Mouse (Mus musculus) heart, postnatal 36 days (tissue): ENCODE results near the gene Nfkbie. TPM values are rescaled to one million over a fixed set of nuclear protein-coding genes. Genes with fewer than 3 reads are reported as not detected.
A peak's percentile ranks its signal among the peaks of the same experiment; 100 is the strongest.

ENCODE experiments used
- DNase-seq, 2 experiments: peaks; one replicate each; pipeline ENCODE4 v3.0.0; 2021 to 2022
- intact Hi-C: fragments of 180-260 bp; cut with DNase I; formaldehyde crosslinking; loops from one replicate; pipeline ENCODE4 v1.15.1; 2025
- total RNA-seq, 2 experiments: library from RNA; stranded (reverse); gene quantifications; 2 replicates each; pipeline ENCODE4 v1.2.3; 2021

Gene Nfkbie
- 1 to 10 TPM; 1.4 to 1.5 TPM for total RNA-seq

DNA sequence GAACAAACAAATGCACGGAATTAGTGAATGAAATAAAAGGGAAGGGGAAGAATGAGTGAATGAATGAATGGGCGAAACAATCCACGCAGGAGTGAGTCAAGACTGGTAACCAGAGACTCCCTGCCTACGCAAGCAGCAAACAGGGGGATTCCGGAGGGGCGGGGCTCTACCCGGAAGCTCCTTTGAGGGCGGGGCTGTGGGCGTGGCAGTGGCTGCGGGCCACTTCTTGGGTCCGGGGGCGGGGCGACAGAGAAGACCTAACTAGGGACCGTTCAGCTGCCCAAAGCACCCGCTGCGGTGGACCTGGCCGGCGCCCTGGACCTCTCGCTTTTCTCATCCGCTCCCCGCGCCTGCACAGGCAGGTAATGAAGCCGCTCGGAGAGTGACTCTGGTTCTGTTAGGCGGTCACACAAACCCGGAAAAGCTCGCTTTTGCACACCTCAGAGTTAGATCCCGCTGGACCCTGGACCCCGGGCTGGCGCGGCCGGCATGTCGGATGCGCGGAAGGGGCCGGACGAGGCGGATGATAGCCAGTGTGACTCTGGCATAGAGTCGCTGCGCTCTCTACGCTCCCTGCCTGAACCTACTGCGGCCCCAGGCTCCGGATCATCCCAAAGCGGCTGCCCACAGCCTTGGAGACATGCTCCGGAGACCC, at the start of gene Nfkbie:
TSS of gene Nfkbie (plus strand) at position 252 of the 655 bp plus-strand sequence.
- DNase-seq: peak; percentile 93 to 96
- intact Hi-C loops: no loop called here

DNA sequence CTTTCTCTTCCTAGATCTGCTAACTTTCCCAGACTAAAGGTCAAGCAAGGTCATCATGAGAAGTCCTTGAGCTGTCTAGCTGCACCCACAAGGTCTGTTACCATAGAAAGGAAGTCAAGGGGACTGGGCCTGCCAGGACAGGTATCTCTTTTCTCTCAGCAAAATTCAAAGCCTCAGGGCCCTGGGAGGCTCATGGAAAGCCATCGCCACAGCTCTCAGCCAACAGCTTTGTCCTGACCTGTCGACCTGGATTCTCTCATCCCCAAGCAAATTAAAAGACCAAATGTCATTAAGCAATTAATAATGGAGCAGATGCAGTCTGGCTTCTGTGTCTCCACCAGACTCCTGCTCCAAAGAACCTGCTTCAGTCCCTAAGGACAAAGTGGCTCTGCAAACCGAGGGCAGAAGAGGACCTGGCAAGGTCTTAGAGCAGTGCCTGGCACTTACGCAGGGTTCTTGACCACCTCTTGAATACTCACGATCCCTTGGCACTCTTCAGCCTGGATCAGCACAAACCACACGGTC, 49.5 kb upstream of the Nfkbie start:
- intact Hi-C loops: loop anchor here (2.0 kb wide), 1 partner anchor 27 kb away; no protein-coding TSS in a partner anchor
- no peak for DNase-seq

DNA sequence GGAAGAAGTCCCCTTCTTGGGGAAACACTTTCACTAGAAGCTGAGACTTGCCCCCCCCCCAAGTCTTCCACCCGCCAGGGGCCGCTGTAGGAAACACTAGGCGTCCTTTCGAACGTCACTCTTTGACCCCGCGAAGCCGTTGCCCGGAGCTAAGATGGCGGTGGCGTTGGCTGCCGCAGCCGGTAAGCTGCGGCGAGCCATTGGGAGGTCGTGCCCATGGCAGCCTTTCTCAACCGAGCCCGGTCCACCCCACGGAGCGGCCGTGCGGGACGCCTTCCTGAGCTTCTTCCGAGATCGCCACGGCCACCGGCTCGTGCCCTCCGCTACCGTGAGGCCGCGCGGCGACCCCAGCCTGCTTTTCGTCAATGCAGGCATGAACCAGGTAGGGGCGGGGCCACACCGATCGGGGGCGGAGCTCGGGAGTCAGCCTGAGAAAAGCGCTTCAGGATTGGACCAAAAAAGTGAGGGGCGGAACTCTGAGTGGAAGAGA, 48.8 kb upstream of the Nfkbie start, which contains the start of gene Aars2:
TSS of gene Aars2 (plus strand) at position 142 of the 490 bp plus-strand sequence.
- intact Hi-C loops: loop anchor here (2.0 kb wide), 1 partner anchor 28 kb away; no protein-coding TSS in a partner anchor
- DNase-seq: peak; percentile 97

DNA sequence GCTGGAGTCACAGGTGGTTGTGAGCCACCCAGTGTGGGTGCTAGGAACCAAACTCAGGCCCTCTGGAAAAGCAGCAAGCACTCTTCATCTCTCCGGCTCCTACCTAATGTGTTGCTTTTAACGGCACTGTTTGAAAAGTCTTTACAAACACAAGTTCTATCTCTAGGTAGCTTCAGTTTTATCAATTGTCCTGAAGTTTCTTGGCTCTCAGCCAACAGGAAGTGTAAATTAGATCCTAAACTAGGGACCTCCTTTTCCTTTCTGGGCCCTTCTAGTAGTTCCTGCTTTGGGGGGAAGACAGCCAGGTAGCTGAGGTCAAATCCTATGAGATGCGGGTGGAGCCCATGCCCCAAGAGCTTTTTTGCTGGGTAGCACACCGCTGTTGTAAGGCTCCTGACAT, 44.6 kb upstream of the Nfkbie start:
- intact Hi-C loops: no loop called here
- DNase-seq: no peak

DNA sequence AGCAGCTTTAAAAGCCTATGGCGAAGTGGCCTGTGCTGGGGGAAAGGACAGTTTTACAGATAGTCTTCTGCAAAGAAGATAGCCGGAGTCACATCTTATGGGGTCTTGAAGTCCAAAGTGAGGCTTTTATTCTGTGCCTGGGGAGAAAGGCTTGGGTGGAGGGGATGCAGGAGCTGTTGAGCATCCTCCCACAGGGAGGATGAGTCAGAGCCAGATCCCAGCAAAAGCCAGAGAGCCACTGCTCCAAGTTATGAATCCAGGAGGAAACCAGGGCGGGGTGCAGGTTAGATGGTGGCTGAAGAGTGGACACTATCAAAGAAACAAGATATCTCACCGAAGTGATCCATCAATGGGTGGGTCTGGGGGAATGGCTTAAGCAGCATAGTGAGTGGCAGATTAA, 43.7 kb upstream of the Nfkbie start:
- intact Hi-C loops: no loop called here
- DNase-seq: no peak

DNA sequence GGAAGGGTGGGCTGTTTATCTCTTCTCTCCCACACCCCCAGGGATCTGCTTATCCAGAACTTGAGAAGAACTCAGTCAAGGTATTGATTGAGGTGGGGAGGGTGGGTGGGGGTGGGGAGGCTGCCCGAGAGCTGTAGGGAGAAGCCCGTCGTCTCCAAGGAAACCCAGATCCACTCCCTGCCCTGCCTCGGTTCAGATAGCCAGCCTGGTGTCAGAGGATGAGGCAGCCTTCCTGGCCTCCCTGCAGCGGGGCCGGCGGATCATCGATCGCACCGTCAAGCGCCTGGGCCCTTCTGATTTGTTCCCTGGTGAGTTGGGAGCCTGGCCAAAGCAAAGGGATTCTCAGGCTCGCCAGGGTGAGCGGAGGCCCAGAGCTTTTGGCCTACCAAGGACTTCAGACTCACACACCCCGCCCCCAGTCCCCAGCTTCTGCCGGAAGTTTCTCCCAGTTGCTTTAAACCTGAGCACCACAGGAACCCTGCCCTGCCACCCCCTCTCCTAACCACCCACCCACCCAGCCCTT, 40.2 kb upstream of the Nfkbie start:
- no peak for DNase-seq
- intact Hi-C loops: no loop called here

DNA sequence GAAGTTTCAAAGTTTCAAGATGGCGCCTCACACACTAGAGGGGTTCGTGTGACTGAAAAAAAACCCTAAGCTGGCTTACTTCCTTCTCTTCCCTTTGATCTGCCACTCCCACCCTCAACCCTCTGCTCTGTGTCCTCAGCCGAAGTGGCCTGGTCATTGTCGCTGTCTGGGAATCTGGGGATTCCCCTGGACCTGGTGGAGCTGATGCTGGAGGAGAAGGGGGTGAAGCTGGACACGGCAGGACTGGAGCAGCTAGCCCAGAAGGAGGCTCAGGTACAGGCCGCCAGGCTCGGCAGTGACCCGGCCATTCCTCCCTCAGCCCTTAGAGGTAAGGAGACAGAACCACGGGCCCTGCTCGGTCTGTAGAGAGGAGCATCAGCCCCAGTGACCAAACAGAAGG, 39.7 kb upstream of the Nfkbie start:
- intact Hi-C loops: loop anchor here (1.0 to 2.0 kb wide), 2 partner anchors 36 to 127 kb away; no protein-coding TSS in a partner anchor
- DNase-seq: no peak

DNA sequence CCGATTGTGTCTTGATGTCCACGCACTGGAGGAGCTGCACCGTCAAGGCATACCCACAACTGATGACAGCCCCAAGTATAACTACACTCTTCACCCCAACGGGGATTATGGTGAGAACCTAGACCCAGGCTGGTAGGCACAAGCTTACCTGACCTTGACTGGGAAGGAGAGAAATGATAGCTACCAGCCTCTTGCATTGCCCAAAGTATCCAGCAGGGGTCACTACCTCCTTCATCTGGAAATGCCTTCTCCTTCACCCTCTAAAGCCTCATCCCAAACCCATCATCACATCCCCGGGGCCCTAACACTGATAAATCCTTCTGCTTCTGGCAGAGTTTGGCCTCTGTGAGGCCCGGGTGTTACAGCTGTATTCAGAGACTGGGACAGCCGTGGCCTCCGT, 39.0 kb upstream of the Nfkbie start:
- intact Hi-C loops: loop anchor here (1.0 to 2.0 kb wide), 2 partner anchors 36 to 126 kb away; no protein-coding TSS in a partner anchor
- DNase-seq: peak; percentile 75 to 86

DNA sequence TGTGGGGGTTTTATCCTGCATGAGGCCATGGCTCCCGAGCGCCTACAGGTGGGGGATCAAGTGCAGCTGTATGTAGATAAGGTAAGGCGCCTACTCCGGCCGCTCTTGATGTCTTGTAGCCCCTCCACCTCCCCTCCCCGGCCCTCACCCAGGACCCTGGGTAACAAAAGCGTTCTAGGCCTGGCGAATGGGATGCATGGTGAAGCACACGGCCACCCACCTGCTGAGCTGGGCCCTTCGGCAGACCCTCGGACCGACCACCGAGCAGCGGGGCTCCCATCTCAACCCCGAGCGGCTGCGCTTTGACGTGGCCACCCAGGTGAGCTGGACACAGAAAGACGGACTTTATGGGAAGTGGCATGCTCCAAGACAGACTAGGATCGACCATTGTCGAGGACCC, 38.4 kb upstream of the Nfkbie start:
- intact Hi-C loops: loop anchor here (2.0 kb wide), 1 partner anchor 126 kb away; no protein-coding TSS in a partner anchor
- DNase-seq: no peak

DNA sequence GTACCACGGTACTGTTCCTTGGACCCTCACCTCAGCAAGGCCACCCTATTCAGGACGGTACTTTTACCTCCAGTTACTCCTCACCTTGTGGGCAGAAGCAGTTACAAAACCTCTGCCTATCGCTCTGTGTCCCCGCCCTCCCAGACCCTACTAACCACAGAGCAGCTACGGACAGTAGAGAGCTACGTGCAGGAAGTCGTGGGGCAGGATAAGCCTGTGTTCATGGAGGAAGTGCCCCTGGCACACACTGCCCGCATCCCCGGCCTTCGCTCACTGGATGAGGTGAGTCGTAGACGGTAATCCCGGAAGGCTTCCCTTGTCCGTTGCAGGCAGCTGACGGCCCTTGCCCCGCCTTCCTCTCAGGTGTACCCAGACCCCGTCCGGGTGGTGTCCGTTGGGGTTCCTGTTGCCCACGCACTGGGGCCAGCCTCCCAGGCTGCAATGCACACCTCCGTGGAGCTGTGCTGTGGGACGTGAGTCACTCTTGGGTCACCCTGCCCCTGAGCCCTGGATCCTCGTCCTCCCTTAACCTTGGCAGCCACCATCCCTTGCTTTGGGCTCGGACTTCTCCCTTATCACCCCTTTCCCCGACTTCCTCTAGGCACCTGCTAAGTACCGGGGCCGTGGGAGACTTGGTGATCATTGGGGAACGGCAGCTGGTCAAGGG, 37.8 kb upstream of the Nfkbie start:
- DNase-seq: no peak
- intact Hi-C loops: loop anchor here (2.0 kb wide), 1 partner anchor 125 kb away; no protein-coding TSS in a partner anchor

DNA sequence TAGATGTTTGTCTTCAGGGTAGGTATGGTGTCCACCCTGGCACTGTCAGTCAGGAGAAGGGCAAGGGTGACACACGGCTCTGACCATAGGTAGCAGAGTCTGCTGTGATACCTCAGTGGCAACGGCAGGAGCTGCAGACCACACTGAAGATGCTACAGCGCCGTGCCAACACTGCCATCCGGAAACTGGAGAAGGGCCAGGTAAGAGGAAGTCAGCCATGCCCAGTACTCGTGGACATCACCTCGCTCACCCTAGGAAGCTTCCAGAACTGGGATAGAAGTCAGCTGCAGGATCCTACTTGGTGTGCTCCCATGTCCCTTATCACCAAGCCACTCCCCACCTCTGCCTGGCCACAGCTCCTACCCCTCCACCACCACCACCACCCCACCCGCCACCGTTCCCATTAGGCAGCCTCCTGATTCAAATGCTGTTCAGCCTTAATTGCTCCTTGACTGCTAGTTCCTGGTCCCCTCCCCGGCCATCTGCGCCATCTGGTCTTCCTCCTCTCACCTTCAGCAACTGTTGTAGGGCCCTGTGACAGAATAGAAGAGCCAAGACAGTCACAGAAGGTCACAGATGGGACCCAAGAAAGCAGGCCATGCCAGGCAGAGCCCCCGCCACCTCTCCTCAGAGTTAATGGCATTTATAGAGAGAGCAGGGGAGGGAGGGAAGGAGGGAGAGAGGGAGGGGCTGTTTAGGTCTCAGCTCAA, 36.6 kb upstream of the Nfkbie start:
- DNase-seq: no peak
- intact Hi-C loops: no loop called here

DNA sequence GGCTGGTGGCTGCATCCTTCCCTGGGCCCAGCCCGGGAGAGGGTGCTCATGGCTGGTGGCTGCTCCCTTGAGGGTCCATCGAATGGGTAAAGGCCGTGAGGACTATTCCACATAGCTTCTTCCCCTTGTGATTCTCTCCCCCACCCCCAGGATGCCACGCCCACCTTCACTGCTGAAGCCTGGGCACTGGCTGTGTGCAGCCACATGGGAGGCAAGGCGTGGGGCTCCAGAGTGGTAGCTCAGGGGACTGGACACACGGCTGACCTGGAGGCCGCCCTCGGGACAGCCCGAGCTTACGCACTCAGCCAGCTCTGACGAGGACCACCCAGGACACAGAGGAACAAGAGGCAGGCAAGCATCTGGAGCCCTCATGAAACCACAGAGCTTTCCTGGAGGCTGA, 35.4 kb upstream of the Nfkbie start:
- intact Hi-C loops: no loop called here
- DNase-seq: no peak

DNA sequence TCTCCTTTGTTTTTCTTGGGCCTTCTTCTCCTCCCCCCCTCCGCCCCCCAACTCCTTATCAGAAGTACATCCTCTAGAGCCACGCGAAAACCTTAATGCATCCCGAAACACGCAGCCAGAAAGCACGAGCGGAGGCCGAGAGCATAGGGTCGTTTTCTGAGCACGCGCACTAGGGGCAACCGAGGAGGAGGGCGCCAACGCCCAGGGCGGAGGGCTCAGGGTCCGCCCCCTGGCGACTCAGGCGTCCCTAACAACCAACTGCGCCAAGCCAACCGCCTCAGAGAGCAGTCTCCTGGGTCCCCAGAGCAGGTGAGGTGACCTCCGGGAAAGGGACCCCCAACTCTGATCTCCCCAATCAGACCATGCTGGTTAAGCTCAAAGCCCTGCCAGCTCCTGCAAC, 32.2 kb upstream of the Nfkbie start, which contains the start of gene Tcte1:
TSS of gene Tcte1 (plus strand) at position 172 of the 400 bp plus-strand sequence.
- no peak for DNase-seq
- intact Hi-C loops: no loop called here

DNA sequence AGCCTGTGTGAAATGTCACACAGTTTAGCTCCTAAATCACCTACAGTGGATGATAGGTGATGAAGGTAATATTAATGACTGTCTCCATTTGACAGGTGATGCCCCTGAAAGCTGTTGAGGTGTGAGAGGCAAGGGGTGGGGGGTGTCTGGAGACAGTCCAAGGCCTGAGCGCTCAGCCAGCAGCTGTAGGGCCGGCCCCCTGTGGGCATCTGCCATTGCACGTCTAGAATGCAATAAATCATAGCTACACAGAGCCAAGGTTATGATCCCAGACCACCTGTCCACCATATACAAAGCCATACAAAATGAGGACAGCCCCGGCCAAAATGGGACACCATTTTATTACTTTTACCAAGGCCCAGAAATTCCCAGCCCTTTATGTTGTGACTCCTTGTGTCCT, 30.5 kb upstream of the Nfkbie start:
- intact Hi-C loops: no loop called here
- no peak for DNase-seq

DNA sequence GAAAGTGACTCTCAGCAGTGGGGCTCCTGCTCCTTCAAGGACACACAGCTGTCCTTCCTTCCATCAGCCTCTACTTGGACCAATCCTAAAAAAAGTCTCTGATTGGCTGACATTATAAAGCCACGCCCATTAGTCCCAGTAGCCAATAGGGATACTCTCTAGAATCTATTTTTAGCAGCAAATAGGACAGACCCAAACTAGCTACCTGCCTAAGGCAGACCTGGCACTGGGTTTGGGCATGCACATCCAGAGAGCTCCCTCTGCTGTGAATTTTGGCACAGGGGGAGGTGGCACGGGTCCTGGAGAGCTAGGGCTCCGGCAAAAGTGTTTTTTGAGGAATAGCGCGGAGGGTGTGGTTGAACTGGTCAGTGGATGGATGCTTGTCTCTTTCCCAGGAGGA, 28.9 kb upstream of the Nfkbie start:
- intact Hi-C loops: no loop called here
- DNase-seq: no peak

DNA sequence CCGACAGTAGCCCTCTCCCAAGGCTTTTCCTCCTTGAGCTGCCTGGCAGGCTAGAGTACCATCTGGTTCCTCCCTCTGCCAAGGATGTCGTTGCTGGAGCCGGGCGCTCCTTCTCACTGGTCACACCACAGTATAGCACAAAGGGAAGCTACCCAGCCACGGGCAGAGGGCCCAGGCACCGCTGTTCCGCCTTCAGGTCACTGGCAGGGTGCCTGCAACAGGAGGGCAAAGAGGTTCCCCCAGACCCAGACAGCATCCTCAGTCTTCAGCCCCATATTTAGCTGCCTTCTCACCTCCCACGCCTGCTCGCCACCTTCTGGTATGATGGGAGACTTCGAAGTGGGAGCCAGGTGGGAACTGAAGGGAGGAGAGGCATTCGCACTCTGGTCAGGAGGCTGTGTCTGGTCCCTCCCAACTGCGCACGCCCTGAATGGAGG, 25.1 kb upstream of the Nfkbie start:
- no peak for DNase-seq
- intact Hi-C loops: no loop called here

DNA sequence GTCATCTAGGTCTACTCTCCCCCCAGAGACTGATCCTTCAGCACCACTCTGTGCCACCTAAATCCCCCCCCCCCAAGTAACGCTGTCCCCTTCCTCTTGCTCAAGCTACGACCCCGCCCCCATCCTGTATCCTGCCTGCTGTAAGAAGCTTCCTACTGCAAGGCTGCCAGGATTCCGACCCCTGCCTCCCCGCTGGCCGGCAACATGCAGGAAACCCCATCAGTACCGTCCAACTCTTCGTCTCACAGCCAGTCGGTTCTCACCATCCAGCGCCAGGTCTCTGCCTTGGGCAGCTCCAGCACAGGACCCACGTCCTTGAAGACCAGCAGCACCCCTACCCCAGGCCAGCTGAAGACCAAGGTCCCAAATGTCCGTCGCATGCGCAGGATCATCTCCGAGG, 22.6 kb upstream of the Nfkbie start:
- no peak for DNase-seq
- intact Hi-C loops: no loop called here

DNA sequence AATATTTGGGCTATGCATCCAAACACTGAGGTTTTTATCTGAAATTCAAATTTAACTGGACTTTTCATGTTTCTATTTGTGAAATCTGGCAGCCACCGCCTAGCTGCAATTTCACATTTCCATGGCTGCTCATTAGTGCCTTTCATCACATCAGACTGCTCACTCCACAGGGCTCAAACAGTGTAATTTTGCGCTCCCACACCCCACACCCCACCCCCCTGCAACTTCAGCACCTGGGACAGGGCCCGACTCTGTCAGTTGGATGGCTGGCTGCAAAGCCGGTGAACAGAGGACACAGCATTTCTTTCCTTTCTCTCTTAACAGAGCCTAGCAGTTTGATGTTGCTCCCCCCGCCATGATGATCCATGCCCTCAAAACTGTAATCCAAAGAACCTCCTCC, 19.2 kb upstream of the Nfkbie start:
- no peak for DNase-seq
- intact Hi-C loops: no loop called here

DNA sequence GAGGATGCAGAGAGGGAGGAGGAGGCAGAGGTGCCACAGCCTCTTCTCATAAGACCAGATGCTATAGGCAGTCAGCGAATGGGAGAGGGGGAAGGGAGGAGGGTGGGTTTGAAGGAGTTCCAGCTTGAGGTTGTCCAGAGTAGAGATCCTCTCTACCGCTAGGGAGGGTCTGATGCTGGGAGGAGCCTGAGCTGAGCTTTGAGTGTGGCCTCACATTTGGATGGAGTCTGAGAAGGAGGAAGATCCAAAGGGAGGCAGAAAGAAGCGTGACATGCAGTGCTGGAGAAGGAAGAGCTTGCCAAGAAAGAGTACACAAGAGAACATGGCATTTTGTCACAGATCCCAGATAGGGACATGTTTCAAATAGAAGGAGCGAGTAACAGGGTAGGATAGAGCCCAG, 17.1 kb upstream of the Nfkbie start:
- no peak for DNase-seq
- intact Hi-C loops: no loop called here

DNA sequence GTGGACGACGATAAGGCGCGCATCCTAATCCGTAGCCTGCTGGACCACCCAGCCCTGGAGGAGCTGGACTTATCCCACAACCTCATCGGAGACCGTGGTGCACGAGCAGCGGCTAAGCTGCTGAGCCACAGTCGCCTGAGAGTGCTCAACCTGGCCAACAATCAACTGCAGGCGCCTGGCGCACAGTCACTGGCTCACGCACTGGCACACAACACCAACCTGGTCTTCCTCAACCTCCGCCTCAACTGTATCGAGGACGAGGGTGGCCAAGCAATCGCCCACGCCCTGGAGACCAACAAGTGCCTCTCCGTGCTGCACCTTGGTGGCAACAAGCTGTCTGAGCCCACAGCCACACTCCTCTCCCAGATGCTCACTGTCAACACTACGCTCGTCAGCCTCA, 15.8 kb upstream of the Nfkbie start:
- intact Hi-C loops: no loop called here
- DNase-seq: no peak

DNA sequence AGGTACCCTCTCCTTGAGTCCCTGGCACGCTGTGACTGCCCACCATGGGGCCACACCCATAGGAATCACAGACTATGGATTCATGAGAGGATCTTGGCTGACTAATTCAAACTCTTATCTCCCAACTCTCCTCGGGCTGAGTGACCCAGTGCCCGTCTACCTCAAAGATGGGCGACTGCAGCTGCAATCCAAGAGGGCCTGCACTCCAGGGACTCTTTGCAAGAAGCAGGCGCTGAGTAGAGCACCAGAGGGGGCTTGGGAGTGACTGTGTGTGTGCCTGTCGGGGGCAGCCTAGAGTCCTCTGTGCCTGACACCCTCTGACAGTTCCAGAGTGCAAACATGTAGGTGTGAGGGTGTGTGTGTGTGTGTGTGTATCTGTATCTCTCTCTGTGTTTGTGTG, 13.4 kb upstream of the Nfkbie start:
- DNase-seq: no peak
- intact Hi-C loops: no loop called here
